Mouse (Mus musculus): ENCODE data around the gene Hrh2. TPM values are rescaled to one million over a fixed set of nuclear protein-coding genes. Genes with fewer than 3 reads are reported as not detected.

Gene Hrh2
- polyA plus RNA-seq, 1 experiment = not detected

DNA sequence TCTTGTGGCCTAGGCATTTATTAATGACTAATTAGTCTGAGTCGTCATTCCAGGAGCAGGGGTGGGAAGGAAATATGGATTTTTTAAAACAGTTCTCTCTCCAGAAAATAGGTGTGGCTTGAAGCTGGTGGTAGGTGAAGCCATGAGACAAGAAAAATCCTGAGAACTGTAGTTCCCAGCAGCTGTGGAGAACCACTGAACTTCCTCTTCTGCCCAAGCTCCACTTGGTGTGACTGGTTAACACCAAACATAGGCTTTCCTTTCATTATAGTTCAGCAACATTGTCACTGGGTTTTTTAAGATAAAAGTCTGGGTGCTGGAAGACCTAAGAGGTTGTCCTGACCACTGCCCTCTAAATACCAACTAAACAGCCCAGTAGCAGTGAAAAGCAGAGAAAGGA lies 31.4 kb upstream of the Hrh2 start:
- Histone ChIP-seq H3K4me3 (ENCODE audit: insufficient read depth, low read length) (no peak overlapping the region), H3K27ac (ENCODE audit: insufficient read depth, low read length) (no peak overlapping the region), H3K4me1 (ENCODE audit: control insufficient read depth, insufficient read depth, low read length) (no peaks in the 10 kb centered on the region)
- TF ChIP-seq CTCF (IDR thresholded peaks at IDR 0.05; ENCODE audit: borderline replicate concordance, insufficient read depth, low read length) (no peak), POLR2A (IDR thresholded peaks at IDR 0.05; ENCODE audit: low read depth, low read length) (no peak)

DNA sequence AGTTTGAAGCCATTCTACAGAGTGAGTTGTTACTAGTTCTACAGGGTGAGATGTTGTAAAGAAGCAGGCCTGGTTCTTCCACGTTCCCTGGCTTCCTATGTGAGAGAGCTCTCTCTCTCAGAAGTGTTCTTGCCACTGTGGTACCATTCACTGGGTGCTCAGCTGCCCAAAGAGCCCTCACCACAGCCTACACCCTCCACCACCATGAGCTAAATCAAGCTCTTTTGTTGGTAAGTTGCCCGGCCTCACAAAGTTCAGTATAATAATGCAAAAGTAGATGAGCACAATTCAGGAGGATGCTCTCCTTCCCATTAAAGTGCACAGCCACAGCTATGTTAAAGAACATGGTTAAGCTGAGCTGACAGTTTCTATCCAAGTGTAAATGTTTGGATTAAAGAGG lies 30.4 kb upstream of the Hrh2 start:
- Histone ChIP-seq H3K27ac (ENCODE audit: insufficient read depth, low read length) (no peak overlapping the region), H3K4me1 (ENCODE audit: control insufficient read depth, insufficient read depth, low read length) (no peaks in the 10 kb centered on the region), H3K4me3 (ENCODE audit: insufficient read depth, low read length) (no peak overlapping the region)
- no peak for TF ChIP-seq CTCF (IDR thresholded peaks at IDR 0.05; ENCODE audit: borderline replicate concordance, insufficient read depth, low read length)
- no peak for TF ChIP-seq POLR2A (IDR thresholded peaks at IDR 0.05; ENCODE audit: low read depth, low read length)

DNA sequence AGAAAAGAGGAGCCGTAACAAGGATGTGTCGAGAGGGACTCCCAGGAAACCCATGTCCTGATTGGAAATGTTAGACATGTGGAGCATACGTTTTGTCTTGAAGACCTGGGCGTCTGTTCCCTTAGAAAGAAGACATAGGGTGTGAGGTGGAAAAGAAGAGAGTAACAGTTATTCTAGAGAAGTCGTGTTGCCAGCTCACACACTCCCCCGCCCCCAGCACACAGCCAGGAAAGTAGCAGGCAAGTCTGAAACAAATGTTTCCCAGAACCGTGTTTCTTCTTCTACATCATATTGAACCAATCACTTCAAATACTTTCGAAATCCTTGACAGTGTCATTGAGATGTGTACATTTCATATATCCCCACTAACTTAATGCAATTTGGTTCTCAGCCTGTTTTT lies 28.6 kb upstream of the Hrh2 start:
- no peaks in the 10 kb centered on the region for H3K4me1 ChIP-seq (ENCODE audit: control insufficient read depth, insufficient read depth, low read length)
- TF ChIP-seq CTCF (IDR thresholded peaks at IDR 0.05; ENCODE audit: borderline replicate concordance, insufficient read depth, low read length) (no peak), POLR2A (IDR thresholded peaks at IDR 0.05; ENCODE audit: low read depth, low read length) (no peak)
- no peak overlapping the region for H3K27ac ChIP-seq (ENCODE audit: insufficient read depth, low read length)
- H3K4me3 ChIP-seq (ENCODE audit: insufficient read depth, low read length) = no peak overlapping the region

DNA sequence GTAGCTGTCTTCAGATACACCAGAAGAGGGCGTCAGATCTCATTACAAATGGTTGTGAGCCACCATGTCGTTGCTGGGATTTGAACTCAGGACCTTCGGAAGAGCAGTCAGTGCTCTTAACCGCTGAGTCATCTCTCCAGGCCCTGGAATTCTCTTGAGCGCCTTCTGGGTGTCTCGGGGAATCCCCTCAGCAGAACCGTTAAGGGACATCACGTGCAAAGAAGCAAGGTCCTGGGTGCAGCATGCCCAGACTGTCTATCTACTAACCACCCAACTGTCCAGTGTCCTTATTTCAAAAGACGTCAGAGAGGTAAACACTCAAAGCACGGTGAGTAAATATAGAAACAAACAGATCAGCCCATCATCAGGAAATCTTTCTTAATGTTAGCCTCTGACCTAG lies 27.5 kb upstream of the Hrh2 start:
- Histone ChIP-seq H3K27ac (ENCODE audit: insufficient read depth, low read length) (no peak overlapping the region), H3K4me1 (ENCODE audit: control insufficient read depth, insufficient read depth, low read length) (no peaks in the 10 kb centered on the region), H3K4me3 (ENCODE audit: insufficient read depth, low read length) (no peak overlapping the region)
- TF ChIP-seq POLR2A (IDR thresholded peaks at IDR 0.05; ENCODE audit: low read depth, low read length) = no peak
- no peak for TF ChIP-seq CTCF (IDR thresholded peaks at IDR 0.05; ENCODE audit: borderline replicate concordance, insufficient read depth, low read length)

DNA sequence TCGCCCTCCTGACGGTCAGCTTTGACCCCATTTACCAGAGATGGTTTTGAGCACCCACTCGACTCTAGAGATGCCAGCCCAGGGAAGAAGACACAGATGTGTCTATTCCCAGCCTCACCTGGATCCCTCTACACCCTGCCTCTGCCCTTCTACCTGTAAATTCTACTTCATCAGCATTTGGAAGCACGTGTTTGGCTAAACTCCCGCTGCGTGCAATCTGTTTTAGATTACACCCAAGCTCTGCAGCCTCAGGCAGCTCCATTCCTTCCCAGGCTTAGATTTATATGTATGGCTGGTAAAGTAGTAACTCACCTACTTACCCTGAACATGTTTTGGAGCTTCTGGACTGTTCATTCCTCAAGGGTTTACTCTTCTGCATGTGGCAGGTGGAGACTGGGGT lies 26.9 kb upstream of the Hrh2 start:
- Histone ChIP-seq H3K27ac (ENCODE audit: insufficient read depth, low read length) (no peak overlapping the region), H3K4me3 (ENCODE audit: insufficient read depth, low read length) (no peak overlapping the region), H3K4me1 (ENCODE audit: control insufficient read depth, insufficient read depth, low read length) (no peaks in the 10 kb centered on the region)
- TF ChIP-seq POLR2A (IDR thresholded peaks at IDR 0.05; ENCODE audit: low read depth, low read length) (no peak), CTCF (IDR thresholded peaks at IDR 0.05; ENCODE audit: borderline replicate concordance, insufficient read depth, low read length) (no peak)

DNA sequence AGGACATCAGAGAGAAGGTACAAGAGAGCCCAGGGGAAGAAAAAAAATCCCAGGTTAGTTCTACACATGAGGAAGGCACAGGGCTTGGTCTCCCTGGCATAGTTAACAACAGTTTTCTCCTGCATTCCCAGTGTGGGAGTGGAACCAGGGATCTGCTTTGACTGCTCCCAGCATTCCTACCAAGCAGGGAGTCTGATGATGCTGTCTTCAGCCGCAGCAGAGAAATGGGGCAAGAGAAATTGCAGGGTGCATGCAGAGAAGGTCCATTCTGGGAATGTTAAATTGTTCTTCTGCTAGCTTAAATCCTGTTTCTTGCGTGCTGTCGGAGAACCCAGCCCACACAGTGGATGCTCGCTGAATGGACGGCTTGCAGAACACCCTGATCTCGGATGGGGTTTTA lies 26.2 kb upstream of the Hrh2 start:
- H3K4me1 ChIP-seq (ENCODE audit: control insufficient read depth, insufficient read depth, low read length) = no peaks in the 10 kb centered on the region
- H3K27ac ChIP-seq (ENCODE audit: insufficient read depth, low read length) = no peak overlapping the region
- H3K4me3 ChIP-seq (ENCODE audit: insufficient read depth, low read length) = no peak overlapping the region
- TF ChIP-seq POLR2A (IDR thresholded peaks at IDR 0.05; ENCODE audit: low read depth, low read length) = no peak
- TF ChIP-seq CTCF (IDR thresholded peaks at IDR 0.05; ENCODE audit: borderline replicate concordance, insufficient read depth, low read length) = no peak

DNA sequence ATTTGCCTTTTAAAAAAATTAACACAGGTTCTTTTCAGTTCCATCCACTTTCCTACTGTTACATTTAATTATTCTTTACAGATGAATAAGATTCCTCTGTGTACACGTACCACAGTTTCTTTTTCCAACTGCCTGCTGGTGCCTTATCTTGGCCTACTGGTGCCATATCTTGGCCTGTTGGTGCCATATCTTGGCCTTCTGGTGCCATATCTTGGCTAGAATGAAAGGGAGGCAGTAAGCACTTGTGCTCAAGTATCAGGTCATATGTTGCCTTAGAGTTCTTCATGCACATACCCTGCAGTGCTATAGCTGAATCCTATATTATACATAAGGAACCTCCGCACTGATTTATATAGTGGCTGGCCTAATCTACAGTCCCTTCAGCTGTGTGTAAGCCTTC lies 24.9 kb upstream of the Hrh2 start:
- H3K27ac ChIP-seq (ENCODE audit: insufficient read depth, low read length) = no peak overlapping the region
- TF ChIP-seq POLR2A (IDR thresholded peaks at IDR 0.05; ENCODE audit: low read depth, low read length) (no peak), CTCF (IDR thresholded peaks at IDR 0.05; ENCODE audit: borderline replicate concordance, insufficient read depth, low read length) (no peak)
- no peaks in the 10 kb centered on the region for H3K4me1 ChIP-seq (ENCODE audit: control insufficient read depth, insufficient read depth, low read length)
- no peak overlapping the region for H3K4me3 ChIP-seq (ENCODE audit: insufficient read depth, low read length)

DNA sequence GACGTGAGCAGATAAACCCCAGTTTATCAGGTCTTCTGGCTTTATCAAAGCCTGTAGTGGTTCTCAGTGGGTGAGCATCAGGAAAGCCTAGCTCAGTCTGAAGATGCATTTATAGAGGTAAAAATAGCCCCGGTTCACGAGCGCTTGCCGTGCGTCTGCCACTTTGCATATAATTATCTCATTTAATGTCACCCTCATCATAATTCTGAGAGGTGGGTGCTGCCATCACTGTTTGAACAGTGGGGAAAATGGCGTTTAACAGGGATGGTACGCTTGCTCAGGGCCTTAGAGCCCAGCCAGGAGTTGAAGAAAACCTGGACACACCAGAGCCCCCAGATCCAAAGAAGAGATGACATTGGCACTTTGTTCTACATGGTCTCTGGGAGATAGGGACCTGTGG lies 23.3 kb upstream of the Hrh2 start:
- Histone ChIP-seq H3K27ac (ENCODE audit: insufficient read depth, low read length) (no peak overlapping the region), H3K4me1 (ENCODE audit: control insufficient read depth, insufficient read depth, low read length) (no peaks in the 10 kb centered on the region), H3K4me3 (ENCODE audit: insufficient read depth, low read length) (no peak overlapping the region)
- no peak for TF ChIP-seq CTCF (IDR thresholded peaks at IDR 0.05; ENCODE audit: borderline replicate concordance, insufficient read depth, low read length)
- no peak for TF ChIP-seq POLR2A (IDR thresholded peaks at IDR 0.05; ENCODE audit: low read depth, low read length)

DNA sequence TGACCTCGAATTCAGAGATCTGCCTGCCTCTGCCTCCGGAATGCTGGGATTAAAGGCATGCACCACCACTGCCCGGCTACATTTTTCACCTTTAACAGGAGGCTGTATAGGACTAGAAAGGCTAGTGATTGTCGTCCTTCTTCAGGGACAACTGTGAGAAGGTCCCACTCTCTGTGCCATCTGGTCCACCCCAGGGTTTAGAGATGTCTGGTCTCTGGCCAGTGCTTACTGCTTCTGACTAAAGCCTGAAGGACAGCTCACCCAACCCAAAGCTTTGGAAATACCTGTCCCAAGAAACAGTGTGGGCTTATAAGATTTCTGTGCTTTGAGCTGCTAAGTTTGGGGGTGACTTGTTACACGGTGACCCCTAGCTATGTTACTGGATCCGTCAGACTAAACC lies 21.6 kb upstream of the Hrh2 start:
- no peak overlapping the region for H3K4me3 ChIP-seq (ENCODE audit: insufficient read depth, low read length)
- TF ChIP-seq CTCF (IDR thresholded peaks at IDR 0.05; ENCODE audit: borderline replicate concordance, insufficient read depth, low read length) (no peak), POLR2A (IDR thresholded peaks at IDR 0.05; ENCODE audit: low read depth, low read length) (no peak)

DNA sequence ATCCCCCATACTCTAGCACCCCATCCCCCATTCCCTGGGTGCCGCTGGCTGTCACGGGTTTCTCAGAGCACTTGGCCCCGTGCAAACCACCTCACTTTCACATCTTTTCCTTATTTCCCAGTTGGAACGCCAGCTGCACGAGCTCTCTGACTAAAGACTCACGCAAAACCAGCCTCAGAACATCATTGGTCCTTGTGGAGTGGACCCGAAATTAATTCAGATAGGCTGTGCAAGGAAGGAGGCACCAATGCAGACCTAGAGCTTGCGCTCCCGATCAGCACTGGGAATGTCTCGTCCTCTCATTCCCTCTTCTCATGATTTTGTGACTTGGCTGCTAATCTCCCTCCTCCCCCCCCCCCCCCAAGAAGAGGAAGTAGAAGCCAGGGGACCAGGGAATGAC lies 20.6 kb upstream of the Hrh2 start:
- no peak for TF ChIP-seq CTCF (IDR thresholded peaks at IDR 0.05; ENCODE audit: borderline replicate concordance, insufficient read depth, low read length)
- TF ChIP-seq POLR2A (IDR thresholded peaks at IDR 0.05; ENCODE audit: low read depth, low read length) = no peak
- Histone ChIP-seq H3K4me3 (ENCODE audit: insufficient read depth, low read length) (no peak overlapping the region), H3K27ac (ENCODE audit: insufficient read depth, low read length) (no peak overlapping the region), H3K4me1 (ENCODE audit: control insufficient read depth, insufficient read depth, low read length) (no peaks in the 10 kb centered on the region)

More for the DNA sequence above, 21.6 kb upstream of the Hrh2 start:
- Histone ChIP-seq H3K27ac (ENCODE audit: insufficient read depth, low read length) (no peak overlapping the region), H3K4me1 (ENCODE audit: control insufficient read depth, insufficient read depth, low read length) (no peaks in the 10 kb centered on the region)

DNA sequence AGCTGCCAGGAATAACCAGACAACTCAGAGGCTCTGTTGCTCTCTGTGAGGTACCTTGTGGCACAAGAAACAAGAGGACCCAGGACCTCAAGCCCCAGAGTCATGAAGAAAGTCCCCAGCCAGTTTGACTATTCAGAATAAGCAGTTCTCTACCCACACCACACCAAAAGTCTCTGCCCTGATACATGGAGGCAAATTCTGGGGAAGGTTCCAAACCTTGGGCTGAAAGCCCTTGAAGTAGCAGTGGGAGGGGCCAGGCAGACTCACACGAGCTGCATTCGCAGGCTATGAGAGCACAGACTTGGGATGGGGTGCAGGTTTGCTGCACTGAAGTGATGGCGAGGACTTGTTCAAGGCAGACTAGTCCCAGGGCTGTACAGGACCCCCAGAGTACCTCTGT lies 20.2 kb upstream of the Hrh2 start:
- Histone ChIP-seq H3K4me3 (ENCODE audit: insufficient read depth, low read length) (no peak overlapping the region), H3K27ac (ENCODE audit: insufficient read depth, low read length) (no peak overlapping the region), H3K4me1 (ENCODE audit: control insufficient read depth, insufficient read depth, low read length) (no peaks in the 10 kb centered on the region)
- no peak for TF ChIP-seq POLR2A (IDR thresholded peaks at IDR 0.05; ENCODE audit: low read depth, low read length)
- TF ChIP-seq CTCF (IDR thresholded peaks at IDR 0.05; ENCODE audit: borderline replicate concordance, insufficient read depth, low read length) = no peak
